Mouse (Mus musculus) heart, embryonic 12.5 days (tissue): ENCODE data around the gene Pcdh7. TPM values are rescaled to one million over a fixed set of nuclear protein-coding genes. Genes with fewer than 3 reads are reported as not detected.

Experiments used
- ATAC-seq: fragments of 200-750 bp; cut with Nextera tagmentation; 2 replicates; pipeline ENCODE4 v1.8.0; 2017; ENCODE audit warnings: moderate TSS enrichment, moderate library complexity; ENCODE audit not compliant: insufficient number of reproducible peaks, low FRiP score
- H3K27ac ChIP-seq: fragments of 300-500 bp; sonication (generic); 2 replicates; pipeline ENCODE4 v1.5.1; 2016; ENCODE audit warnings: mild to moderate bottlenecking, moderate library complexity; ENCODE audit not compliant: poor library complexity, severe bottlenecking
- H3K27me3 ChIP-seq: fragments of 300-500 bp; sonication (generic); replicated peaks from 2 replicates; pipeline ENCODE4 v1.6.1; 2016; ENCODE audit warnings: mild to moderate bottlenecking, moderate library complexity
- H3K36me3 ChIP-seq: fragments of 300-500 bp; sonication (generic); 2 replicates; pipeline ENCODE4 v1.6.1; 2016; ENCODE audit warnings: mild to moderate bottlenecking, moderate library complexity
- H3K4me1 ChIP-seq: fragments of 300-500 bp; sonication (generic); replicated peaks from 2 replicates; pipeline ENCODE4 v1.6.1; 2016; ENCODE audit warnings: mild to moderate bottlenecking
- H3K4me2 ChIP-seq: fragments of 300-500 bp; sonication (generic); 2 replicates; pipeline ENCODE4 v1.6.1; 2016; ENCODE audit warnings: mild to moderate bottlenecking, moderate library complexity
- H3K4me3 ChIP-seq: fragments of 300-500 bp; sonication (generic); 2 replicates; pipeline ENCODE4 v1.5.1; 2016; ENCODE audit warnings: mild to moderate bottlenecking
- H3K9ac ChIP-seq: fragments of 300-500 bp; sonication (generic); 2 replicates; pipeline ENCODE4 v1.6.1; 2016; ENCODE audit warnings: mild to moderate bottlenecking, moderate library complexity
- H3K9me3 ChIP-seq: fragments of 300-500 bp; sonication (generic); replicated peaks from 2 replicates; pipeline ENCODE4 v1.6.1; 2016; ENCODE audit warnings: mild to moderate bottlenecking, moderate library complexity
- WGBS: fragments of 180-500 bp; shearing (Covaris S2); methylation state at CpG from one replicate; pipeline ENCODE4 v1.1.7; 2016; 5-methylcytosine and 5-hydroxymethylcytosine counted together
- polyA plus RNA-seq: library from polyadenylated mRNA; unstranded; fragments of >200 nt; fragmentation: Nextera tagmentation; extraction: Ambion mirVana; gene quantifications from 2 replicates; pipeline ENCODE4 v1.2.1, GENCODE M21; 2016

Gene Pcdh7
- polyA plus RNA-seq, 1 experiment from 2014 or later, result 25.9 TPM

GRCm38 (mm10) chr5:57803890-57804289 lies 86.1 kb downstream of the Pcdh7 start:
- H3K4me1 ChIP-seq, result peaks cover 2% of the 10 kb centered on the region; the same call in 1 of the 2 replicates
- no peaks in the 10 kb centered on the region for H3K27me3 ChIP-seq
- no peak overlapping the region for H3K27ac ChIP-seq
- H3K4me2 ChIP-seq, result no peak overlapping the region
- ATAC-seq, result no peak
- H3K36me3 ChIP-seq, result no peaks in the 10 kb centered on the region
- WGBS, result 82% methylated on average over 5 of the region's 5 CpGs
- no peak overlapping the region for H3K9ac ChIP-seq
- H3K4me3 ChIP-seq, result no peak overlapping the region
- no peaks in the 10 kb centered on the region for H3K9me3 ChIP-seq

GRCm38 (mm10) chr5:57807350-57807749 lies 89.6 kb downstream of the Pcdh7 start:
- H3K9ac ChIP-seq, result no peak overlapping the region
- peaks cover 2% of the 10 kb centered on the region; the same call in 1 of the 2 replicates for H3K4me1 ChIP-seq
- no peak overlapping the region for H3K4me2 ChIP-seq
- H3K9me3 ChIP-seq, result no peaks in the 10 kb centered on the region
- no peaks in the 10 kb centered on the region for H3K27me3 ChIP-seq
- no peak for ATAC-seq
- H3K36me3 ChIP-seq, result no peaks in the 10 kb centered on the region
- no peak overlapping the region for H3K4me3 ChIP-seq
- 62% methylated on average over 2 of the region's 2 CpGs for WGBS
- H3K27ac ChIP-seq, result no peak overlapping the region

- ATAC-seq, result no peak
- Histone ChIP-seq H3K4me3 (no peak overlapping the region), H3K36me3 (no peaks in the 10 kb centered on the region), H3K27me3 (no peaks in the 10 kb centered on the region), H3K9ac (no peak overlapping the region), H3K4me1 (peaks cover 4% of the 10 kb centered on the region; the same call in 1 of the 2 replicates), H3K4me2 (no peak overlapping the region), H3K9me3 (no peaks in the 10 kb centered on the region), H3K27ac (no peak overlapping the region)
- 77% methylated on average over 1 of the region's 1 CpGs for WGBS
Measured at GRCm38 (mm10) chr5:57810641-57811040, 92.9 kb downstream of the Pcdh7 start.

GRCm38 (mm10) chr5:57815964-57816589 lies 98.3 kb downstream of the Pcdh7 start:
- Histone ChIP-seq H3K4me3 (no peak overlapping the region), H3K36me3 (no peaks in the 10 kb centered on the region), H3K27ac (no peak overlapping the region), H3K9me3 (no peaks in the 10 kb centered on the region), H3K4me1 (peaks cover 11% of the 10 kb centered on the region), H3K4me2 (no peak overlapping the region), H3K9ac (no peak overlapping the region), H3K27me3 (no peaks in the 10 kb centered on the region)
- WGBS, result 78% methylated on average over 5 of the region's 5 CpGs
- no peak for ATAC-seq

GRCm38 (mm10) chr5:57819788-57820187 lies 102.0 kb downstream of the Pcdh7 start:
- H3K36me3 ChIP-seq, result no peaks in the 10 kb centered on the region
- ATAC-seq, result no peak
- H3K27ac ChIP-seq, result no peak overlapping the region
- H3K4me3 ChIP-seq, result no peak overlapping the region
- H3K9ac ChIP-seq, result no peak overlapping the region
- 74% methylated on average over 2 of the region's 2 CpGs for WGBS
- H3K9me3 ChIP-seq, result no peaks in the 10 kb centered on the region
- H3K4me1 ChIP-seq, result peaks cover 19% of the 10 kb centered on the region
- H3K27me3 ChIP-seq, result no peaks in the 10 kb centered on the region
- H3K4me2 ChIP-seq, result no peak overlapping the region

- H3K36me3 ChIP-seq, result no peaks in the 10 kb centered on the region
- WGBS, result 70% methylated on average over 8 of the region's 8 CpGs
- no peak overlapping the region; the same call in 1 of the 2 replicates for H3K27ac ChIP-seq
- no peak for ATAC-seq
- no peaks in the 10 kb centered on the region for H3K9me3 ChIP-seq
- H3K4me2 ChIP-seq, result no peak overlapping the region
- H3K9ac ChIP-seq, result no peak overlapping the region
- H3K4me1 ChIP-seq, result peaks cover 15% of the 10 kb centered on the region
- no peak overlapping the region for H3K4me3 ChIP-seq
- H3K27me3 ChIP-seq, result no peaks in the 10 kb centered on the region
Measured at GRCm38 (mm10) chr5:57821099-57821498, 103.3 kb downstream of the Pcdh7 start.

GRCm38 (mm10) chr5:57828437-57828836 lies 110.7 kb downstream of the Pcdh7 start:
- Histone ChIP-seq H3K4me3 (no peak overlapping the region), H3K36me3 (no peaks in the 10 kb centered on the region), H3K9me3 (no peaks in the 10 kb centered on the region), H3K27ac (no peak overlapping the region), H3K4me1 (no peaks in the 10 kb centered on the region), H3K4me2 (no peak overlapping the region), H3K9ac (no peak overlapping the region), H3K27me3 (no peaks in the 10 kb centered on the region)
- no peak for ATAC-seq
- WGBS, result 84% methylated on average over 3 of the region's 3 CpGs

GRCm38 (mm10) chr5:57837150-57837549 lies 119.4 kb downstream of the Pcdh7 start:
- no peak for ATAC-seq
- Histone ChIP-seq H3K4me2 (no peak overlapping the region), H3K4me3 (no peak overlapping the region), H3K9ac (no peak overlapping the region), H3K27me3 (no peaks in the 10 kb centered on the region), H3K9me3 (no peaks in the 10 kb centered on the region), H3K27ac (no peak overlapping the region), H3K36me3 (no peaks in the 10 kb centered on the region), H3K4me1 (peaks cover 14% of the 10 kb centered on the region; the same call in 1 of the 2 replicates)
- 29% methylated on average over 2 of the region's 2 CpGs for WGBS

GRCm38 (mm10) chr5:57841357-57842119 lies 123.8 kb downstream of the Pcdh7 start:
- 72% methylated on average over 5 of the region's 5 CpGs for WGBS
- H3K9ac ChIP-seq, result no peak overlapping the region
- peaks cover 14% of the 10 kb centered on the region; the same call in 1 of the 2 replicates for H3K4me1 ChIP-seq

GRCm38 (mm10) chr5:57847500-57847899 lies 129.7 kb downstream of the Pcdh7 start:
- Histone ChIP-seq H3K27ac (no peak overlapping the region), H3K9ac (no peak overlapping the region), H3K27me3 (no peaks in the 10 kb centered on the region), H3K4me3 (no peak overlapping the region), H3K4me2 (no peak overlapping the region), H3K4me1 (no peaks in the 10 kb centered on the region), H3K9me3 (no peaks in the 10 kb centered on the region), H3K36me3 (no peaks in the 10 kb centered on the region)
- ATAC-seq, result no peak
- WGBS, result 71% methylated on average over 3 of the region's 3 CpGs

More at GRCm38 (mm10) chr5:57841357-57842119, 123.8 kb downstream of the Pcdh7 start:
- Histone ChIP-seq H3K4me3 (no peak overlapping the region), H3K27ac (no peak overlapping the region; the same call in 1 of the 2 replicates), H3K27me3 (no peaks in the 10 kb centered on the region), H3K36me3 (no peaks in the 10 kb centered on the region), H3K4me2 (no peak overlapping the region), H3K9me3 (no peaks in the 10 kb centered on the region)
- ATAC-seq, result no peak

GRCm38 (mm10) chr5:57850111-57850510 lies 132.3 kb downstream of the Pcdh7 start:
- Histone ChIP-seq H3K4me1 (no peaks in the 10 kb centered on the region), H3K27me3 (no peaks in the 10 kb centered on the region), H3K9me3 (no peaks in the 10 kb centered on the region), H3K4me2 (no peak overlapping the region), H3K4me3 (no peak overlapping the region), H3K9ac (no peak overlapping the region), H3K27ac (no peak overlapping the region), H3K36me3 (no peaks in the 10 kb centered on the region)
- WGBS, result 48% methylated on average over 2 of the region's 2 CpGs
- no peak for ATAC-seq
